Mouse (Mus musculus): Measurements from ENCODE around the gene Nhsl2. TPM values are rescaled to one million over a fixed set of nuclear protein-coding genes. Genes with fewer than 3 reads are reported as not detected.

The Nhsl2 gene
- polyA plus RNA-seq, 1 experiment, result 0.21 TPM

DNA sequence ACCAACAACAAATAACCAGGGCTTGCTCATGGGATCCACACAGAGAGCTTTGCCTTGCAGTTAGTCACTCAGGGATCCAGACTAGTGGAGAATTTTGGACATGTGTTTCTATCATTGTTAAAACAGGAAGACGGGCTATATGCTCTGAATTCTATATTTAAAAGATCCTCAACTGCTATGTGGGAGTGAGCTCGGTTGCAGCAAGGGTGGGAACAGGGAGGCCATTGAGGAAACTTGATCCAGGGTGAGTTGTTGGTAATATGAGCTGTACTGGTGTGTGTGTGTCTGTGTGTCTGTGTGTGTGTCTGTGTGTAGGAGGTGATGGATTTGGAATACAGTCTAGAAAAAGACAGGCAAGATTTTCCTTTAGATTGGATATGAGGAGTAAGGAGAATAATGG lies 25.7 kb downstream of the Nhsl2 start:
- TF ChIP-seq POLR2A (IDR thresholded peaks at IDR 0.05; ENCODE audit: insufficient read depth, low read length) (no peak), CTCF (IDR thresholded peaks at IDR 0.05; ENCODE audit: low read depth, low read length) (no peak), EP300 (IDR thresholded peaks at IDR 0.05; ENCODE audit: insufficient read depth, low read depth, low read length) (no peak)
- H3K27me3 ChIP-seq (ENCODE audit: control insufficient read depth, insufficient read depth, low read length, poor library complexity, severe bottlenecking), result no peaks in the 10 kb centered on the region
- no peaks in the 10 kb centered on the region for H3K9me3 ChIP-seq (replicated peaks; ENCODE audit: control insufficient read depth, insufficient read depth, low read length, poor library complexity, severe bottlenecking)
- no peak overlapping the region for H3K27ac ChIP-seq (ENCODE audit: insufficient read depth, low read length)
- no peak overlapping the region for H3K9ac ChIP-seq (ENCODE audit: low read depth, poor library complexity, severe bottlenecking)
- H3K36me3 ChIP-seq (ENCODE audit: control insufficient read depth, insufficient read depth, low read length, poor library complexity, severe bottlenecking), result no peaks in the 10 kb centered on the region
- no peaks in the 10 kb centered on the region for H3K4me1 ChIP-seq (ENCODE audit: control insufficient read depth, insufficient read depth, low read length)
- no peak overlapping the region for H3K4me3 ChIP-seq (ENCODE audit: low read depth, low read length)

DNA sequence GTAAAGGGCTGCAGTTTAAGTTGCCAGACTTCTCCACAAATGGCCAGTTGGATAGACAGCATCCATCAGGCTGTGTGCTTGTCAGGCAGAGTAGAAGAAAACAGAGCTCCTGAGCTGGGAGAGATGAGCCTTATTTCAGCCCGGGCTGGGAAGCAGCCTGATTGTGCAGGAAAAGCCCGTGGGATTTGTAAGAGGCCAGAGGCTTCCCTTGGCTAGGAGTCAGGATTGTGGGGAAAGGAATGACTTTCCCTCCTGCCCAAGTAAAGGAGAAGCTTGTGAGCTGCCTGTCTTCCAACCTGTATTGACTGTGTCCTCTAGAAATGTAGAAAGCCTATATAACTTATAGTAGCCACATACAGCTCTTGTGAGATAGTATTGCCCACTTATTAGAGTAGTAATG lies 27.0 kb downstream of the Nhsl2 start:
- H3K9me3 ChIP-seq (replicated peaks; ENCODE audit: control insufficient read depth, insufficient read depth, low read length, poor library complexity, severe bottlenecking), result no peaks in the 10 kb centered on the region
- no peak overlapping the region for H3K9ac ChIP-seq (ENCODE audit: low read depth, poor library complexity, severe bottlenecking)
- no peak overlapping the region for H3K4me3 ChIP-seq (ENCODE audit: low read depth, low read length)
- H3K4me1 ChIP-seq (ENCODE audit: control insufficient read depth, insufficient read depth, low read length), result no peaks in the 10 kb centered on the region
- no peaks in the 10 kb centered on the region for H3K36me3 ChIP-seq (ENCODE audit: control insufficient read depth, insufficient read depth, low read length, poor library complexity, severe bottlenecking)
- no peaks in the 10 kb centered on the region for H3K27me3 ChIP-seq (ENCODE audit: control insufficient read depth, insufficient read depth, low read length, poor library complexity, severe bottlenecking)
- no peak overlapping the region for H3K27ac ChIP-seq (ENCODE audit: insufficient read depth, low read length)
- TF ChIP-seq POLR2A (IDR thresholded peaks at IDR 0.05; ENCODE audit: insufficient read depth, low read length) (no peak), EP300 (IDR thresholded peaks at IDR 0.05; ENCODE audit: insufficient read depth, low read depth, low read length) (no peak), CTCF (IDR thresholded peaks at IDR 0.05; ENCODE audit: low read depth, low read length) (no peak)

DNA sequence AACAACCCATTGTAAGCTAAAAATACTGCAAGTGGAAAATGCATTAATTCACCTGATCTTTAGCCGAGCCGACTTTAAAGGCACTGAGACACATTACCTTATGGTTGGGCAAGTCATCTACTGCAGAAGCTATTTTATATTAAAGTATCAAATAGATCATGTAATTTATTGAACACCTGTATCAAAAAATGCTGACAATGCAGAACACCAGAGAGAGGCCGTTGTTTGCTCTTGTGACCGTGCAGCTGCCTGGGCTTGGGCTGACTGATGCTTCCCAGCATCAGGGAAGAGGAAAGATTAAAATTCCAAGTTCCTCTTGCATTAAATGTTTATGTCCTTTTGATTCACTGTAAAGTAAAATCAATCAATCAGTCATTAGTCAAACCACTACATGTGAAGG lies 28.7 kb downstream of the Nhsl2 start:
- no peaks in the 10 kb centered on the region for H3K36me3 ChIP-seq (ENCODE audit: control insufficient read depth, insufficient read depth, low read length, poor library complexity, severe bottlenecking)
- no peaks in the 10 kb centered on the region for H3K4me1 ChIP-seq (ENCODE audit: control insufficient read depth, insufficient read depth, low read length)
- no peak overlapping the region for H3K27ac ChIP-seq (ENCODE audit: insufficient read depth, low read length)
- no peak for TF ChIP-seq POLR2A (IDR thresholded peaks at IDR 0.05; ENCODE audit: insufficient read depth, low read length)
- TF ChIP-seq EP300 (IDR thresholded peaks at IDR 0.05; ENCODE audit: insufficient read depth, low read depth, low read length), result no peak
- H3K9me3 ChIP-seq (replicated peaks; ENCODE audit: control insufficient read depth, insufficient read depth, low read length, poor library complexity, severe bottlenecking), result no peaks in the 10 kb centered on the region
- H3K4me3 ChIP-seq (ENCODE audit: low read depth, low read length), result no peak overlapping the region
- no peak overlapping the region for H3K9ac ChIP-seq (ENCODE audit: low read depth, poor library complexity, severe bottlenecking)
- no peaks in the 10 kb centered on the region for H3K27me3 ChIP-seq (ENCODE audit: control insufficient read depth, insufficient read depth, low read length, poor library complexity, severe bottlenecking)

DNA sequence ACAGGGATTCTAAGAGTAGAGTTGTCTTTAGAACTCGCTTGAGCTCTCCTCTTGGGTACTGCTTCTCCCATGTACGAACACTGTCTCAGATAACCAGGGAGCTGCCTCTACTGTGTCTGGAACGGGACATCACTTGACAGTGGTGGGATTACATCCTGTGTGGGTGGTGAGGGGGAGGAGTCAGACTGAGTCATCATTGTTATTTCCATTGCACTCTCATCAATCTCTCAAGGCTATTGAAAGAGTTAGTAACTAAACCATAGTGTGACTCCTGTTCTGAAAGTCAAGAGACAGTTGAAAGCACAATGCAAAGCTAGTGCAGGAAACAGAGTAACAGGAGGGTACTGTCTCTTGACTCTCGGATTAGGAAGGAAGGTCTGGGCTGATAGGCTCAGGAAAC lies 29.4 kb downstream of the Nhsl2 start:
- Histone ChIP-seq H3K27me3 (ENCODE audit: control insufficient read depth, insufficient read depth, low read length, poor library complexity, severe bottlenecking) (no peaks in the 10 kb centered on the region), H3K9me3 (replicated peaks; ENCODE audit: control insufficient read depth, insufficient read depth, low read length, poor library complexity, severe bottlenecking) (no peaks in the 10 kb centered on the region), H3K9ac (ENCODE audit: low read depth, poor library complexity, severe bottlenecking) (no peak overlapping the region)

DNA sequence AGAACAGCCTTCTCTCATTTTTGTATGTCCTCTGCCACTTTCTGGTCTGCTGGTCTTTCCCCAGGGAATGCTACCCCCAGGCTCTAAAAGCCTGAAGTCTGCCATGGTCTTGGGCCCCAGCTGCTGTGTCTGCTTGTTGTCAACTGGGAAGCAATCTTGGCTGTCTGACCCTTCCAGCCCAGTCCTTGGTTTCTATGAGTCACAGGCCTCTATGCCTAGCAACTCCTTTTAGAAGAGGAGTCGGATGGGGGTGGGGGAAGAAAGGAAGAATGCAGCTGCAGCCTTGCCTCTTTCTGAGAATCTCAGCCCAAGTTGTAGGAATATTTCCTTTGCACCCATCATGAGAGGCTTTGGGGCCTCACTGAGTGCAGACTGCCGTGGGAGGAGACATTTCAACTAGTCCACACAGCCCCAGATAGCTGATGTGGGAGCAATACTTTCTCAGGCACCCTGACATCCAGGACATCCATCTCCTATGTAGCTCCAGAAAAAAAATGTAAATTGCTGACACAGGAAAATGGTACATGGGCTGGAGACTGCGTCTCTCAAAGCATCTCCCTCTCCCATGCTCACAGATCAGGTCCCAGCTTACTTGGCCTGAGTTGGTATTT lies 33.1 kb downstream of the Nhsl2 start:
- H3K27ac ChIP-seq (ENCODE audit: insufficient read depth, low read length), result no peak overlapping the region
- no peaks in the 10 kb centered on the region for H3K9me3 ChIP-seq (replicated peaks; ENCODE audit: control insufficient read depth, insufficient read depth, low read length, poor library complexity, severe bottlenecking)
- H3K36me3 ChIP-seq (ENCODE audit: control insufficient read depth, insufficient read depth, low read length, poor library complexity, severe bottlenecking), result no peaks in the 10 kb centered on the region
- no peaks in the 10 kb centered on the region for H3K4me1 ChIP-seq (ENCODE audit: control insufficient read depth, insufficient read depth, low read length)
- TF ChIP-seq POLR2A (IDR thresholded peaks at IDR 0.05; ENCODE audit: insufficient read depth, low read length), result no peak
- no peak for TF ChIP-seq CTCF (IDR thresholded peaks at IDR 0.05; ENCODE audit: low read depth, low read length)
- TF ChIP-seq EP300 (IDR thresholded peaks at IDR 0.05; ENCODE audit: insufficient read depth, low read depth, low read length), result no peak
- no peaks in the 10 kb centered on the region for H3K27me3 ChIP-seq (ENCODE audit: control insufficient read depth, insufficient read depth, low read length, poor library complexity, severe bottlenecking)
- no peak overlapping the region for H3K4me3 ChIP-seq (ENCODE audit: low read depth, low read length)
- H3K9ac ChIP-seq (ENCODE audit: low read depth, poor library complexity, severe bottlenecking), result no peak overlapping the region

More for the DNA sequence above, 29.4 kb downstream of the Nhsl2 start:
- no peak overlapping the region for H3K4me3 ChIP-seq (ENCODE audit: low read depth, low read length)
- TF ChIP-seq CTCF (IDR thresholded peaks at IDR 0.05; ENCODE audit: low read depth, low read length) (no peak), POLR2A (IDR thresholded peaks at IDR 0.05; ENCODE audit: insufficient read depth, low read length) (no peak), EP300 (IDR thresholded peaks at IDR 0.05; ENCODE audit: insufficient read depth, low read depth, low read length) (no peak)
- H3K4me1 ChIP-seq (ENCODE audit: control insufficient read depth, insufficient read depth, low read length), result no peaks in the 10 kb centered on the region
- no peak overlapping the region for H3K27ac ChIP-seq (ENCODE audit: insufficient read depth, low read length)
- H3K36me3 ChIP-seq (ENCODE audit: control insufficient read depth, insufficient read depth, low read length, poor library complexity, severe bottlenecking), result no peaks in the 10 kb centered on the region

DNA sequence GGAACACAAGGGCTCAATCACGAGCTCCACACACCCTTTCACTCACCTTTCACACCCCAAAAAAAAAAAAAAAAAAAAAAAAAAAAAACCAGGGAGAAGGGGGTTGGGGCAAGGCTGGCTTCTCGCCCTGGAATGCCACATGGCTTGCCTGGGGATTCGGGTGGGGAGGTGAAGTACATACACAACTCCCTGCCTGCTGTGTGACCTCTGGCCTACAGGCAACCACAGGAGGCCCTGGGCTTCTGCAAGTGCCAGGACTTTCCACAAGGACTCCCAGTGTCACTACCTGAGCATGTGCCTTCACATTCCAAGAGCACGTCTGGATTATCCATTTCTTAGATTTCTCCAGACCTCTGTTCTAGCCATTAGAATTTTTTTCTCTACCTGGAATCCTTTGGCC lies 40.2 kb downstream of the Nhsl2 start:
- no peaks in the 10 kb centered on the region for H3K36me3 ChIP-seq (ENCODE audit: control insufficient read depth, insufficient read depth, low read length, poor library complexity, severe bottlenecking)
- H3K4me1 ChIP-seq (ENCODE audit: control insufficient read depth, insufficient read depth, low read length), result peaks cover 2% of the 10 kb centered on the region
- no peak overlapping the region for H3K4me3 ChIP-seq (ENCODE audit: low read depth, low read length)
- TF ChIP-seq POLR2A (IDR thresholded peaks at IDR 0.05; ENCODE audit: insufficient read depth, low read length), result no peak
- TF ChIP-seq CTCF (IDR thresholded peaks at IDR 0.05; ENCODE audit: low read depth, low read length), result no peak
- no peak for TF ChIP-seq EP300 (IDR thresholded peaks at IDR 0.05; ENCODE audit: insufficient read depth, low read depth, low read length)
- no peak overlapping the region for H3K9ac ChIP-seq (ENCODE audit: low read depth, poor library complexity, severe bottlenecking)
- H3K9me3 ChIP-seq (replicated peaks; ENCODE audit: control insufficient read depth, insufficient read depth, low read length, poor library complexity, severe bottlenecking), result no peaks in the 10 kb centered on the region
- no peaks in the 10 kb centered on the region for H3K27me3 ChIP-seq (ENCODE audit: control insufficient read depth, insufficient read depth, low read length, poor library complexity, severe bottlenecking)
- no peak overlapping the region for H3K27ac ChIP-seq (ENCODE audit: insufficient read depth, low read length)
